Mouse (Mus musculus): ENCODE measurements around the gene Methig1.

The Methig1 gene

GRCm38 (mm10) chr15:100422899-100423860, 70.2 kb downstream of the Methig1 start:
- peak; percentile 88 for DNase-seq (ENCODE audit: extremely low read depth, low read depth)

- DNase-seq (ENCODE audit: extremely low read depth, low read depth), result no peak
These were observed 71.0 kb downstream of the Methig1 start for GRCm38 (mm10) chr15:100423916-100424315.

DNA sequence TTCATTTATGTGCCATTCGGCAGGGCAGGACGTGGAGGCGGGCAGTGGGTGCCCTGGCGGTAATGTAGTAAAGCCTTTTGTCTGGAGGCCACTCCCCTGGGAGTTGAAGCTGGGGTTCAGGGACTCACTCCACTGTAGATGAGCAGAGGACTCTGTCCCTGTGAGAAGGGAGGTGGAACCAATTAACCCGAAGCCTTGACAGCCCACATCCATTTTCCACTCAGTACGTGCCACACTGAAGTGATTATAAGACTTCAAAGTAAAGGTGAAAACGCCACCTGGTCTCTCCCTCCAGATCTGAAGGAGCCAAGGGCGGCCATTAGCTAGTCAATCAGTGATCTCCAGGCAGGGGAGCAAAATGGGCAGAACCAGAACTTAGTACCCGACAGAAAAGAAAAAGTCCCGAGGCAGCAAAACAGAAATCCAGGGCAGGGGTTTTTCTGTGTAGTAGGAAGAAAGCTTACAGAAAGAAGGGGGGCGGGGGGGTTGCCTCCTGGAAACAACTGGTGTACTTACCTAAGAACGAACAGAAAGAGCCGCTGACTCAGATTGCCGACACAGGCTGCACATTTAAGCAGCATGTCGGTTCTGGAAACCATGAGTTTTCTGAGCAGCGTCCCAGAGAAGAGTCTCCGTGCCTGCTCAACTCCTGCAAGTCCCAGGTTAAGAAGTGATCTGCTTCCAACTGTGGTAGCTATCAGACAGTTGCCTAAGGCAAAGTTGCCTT, 71.6 kb downstream of the Methig1 start, which contains the start of gene Slc11a2:
TSS of gene Slc11a2 (minus strand) at position 677 of the 727 bp plus-strand sequence.
- DNase-seq (ENCODE audit: extremely low read depth, low read depth), result no peak

GRCm38 (mm10) chr15:100428296-100428905, 75.5 kb downstream of the Methig1 start:
- DNase-seq (ENCODE audit: extremely low read depth, low read depth), result no peak

DNA sequence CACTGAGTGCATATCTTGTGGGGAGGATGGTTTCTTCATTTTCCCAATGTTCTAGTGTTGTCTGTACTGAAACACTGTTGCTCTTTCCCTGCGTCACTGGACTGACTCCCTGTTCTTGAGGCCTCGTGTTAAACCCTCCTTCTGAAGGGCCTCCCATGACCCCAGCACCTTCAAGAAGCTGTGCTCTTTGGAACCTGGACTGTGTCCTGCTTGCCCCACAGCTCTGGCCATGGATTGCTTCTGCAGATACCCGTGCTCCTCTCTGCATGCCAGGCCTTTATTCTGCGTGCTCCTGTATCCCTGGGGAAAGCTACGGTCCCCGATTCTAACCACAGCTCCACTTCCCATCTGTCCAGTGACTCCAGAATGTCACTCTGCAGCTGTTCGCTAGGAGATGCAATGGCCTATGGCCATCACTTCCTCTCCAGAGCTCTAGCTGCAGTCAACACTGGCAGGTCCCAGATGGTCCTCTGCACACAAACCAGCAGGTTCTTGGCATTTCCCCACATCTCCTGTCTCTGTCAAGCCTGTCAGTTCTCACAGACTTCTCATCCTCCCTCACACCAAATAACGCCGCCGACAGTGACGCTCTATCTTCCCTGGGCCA, 77.1 kb downstream of the Methig1 start:
- DNase-seq (ENCODE audit: extremely low read depth, low read depth), result no peak

DNA sequence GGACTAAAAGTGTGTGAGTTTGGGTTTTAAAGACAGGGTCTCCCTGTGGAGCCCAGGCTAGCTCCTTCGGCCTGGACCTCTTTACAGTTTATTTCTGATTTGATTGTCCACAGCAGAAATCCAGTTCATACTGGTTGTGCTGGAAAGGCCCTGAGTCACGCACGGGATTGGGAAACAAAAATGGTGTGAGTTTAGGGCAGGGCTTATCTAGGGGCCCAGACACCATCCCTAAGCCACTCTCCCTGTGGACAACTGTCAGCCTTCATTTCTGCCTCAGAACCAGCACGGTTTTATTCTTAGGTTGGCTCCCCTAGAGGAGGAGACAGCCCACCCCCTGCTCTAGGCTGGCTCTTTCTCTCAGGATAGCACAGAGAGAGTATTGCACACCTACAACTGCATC, 80.3 kb downstream of the Methig1 start:
- no peak for DNase-seq (ENCODE audit: extremely low read depth, low read depth)

All from MEL-GATA-1-ER (cell line).